Mouse (Mus musculus) megakaryocyte, embryonic 14.5 days (primary cell): Measurements from ENCODE around the gene Vgll3.

Experiments
- FLI1 ChIP-seq: IDR thresholded peaks from 2 replicates; pipeline ENCODE4 v1.6.1; 2012; ENCODE audit warnings: low read length, inconsistent platforms, mixed read lengths
- GATA1 ChIP-seq: IDR thresholded peaks from 3 replicates; pipeline ENCODE4 v1.6.1; 2012; ENCODE audit warnings: mixed read lengths, low read length, inconsistent platforms, borderline replicate concordance

GRCm38 (mm10) chr16:65765976-65766375 is 49.1 kb upstream of the Vgll3 start:
- TF ChIP-seq GATA1 (no peak), FLI1 (no peak)
